Mouse (Mus musculus): ENCODE results near the gene Acsl5.

GRCm38 (mm10) chr19:55273340-55273739 lies 21.6 kb downstream of the Acsl5 start:
- TF ChIP-seq CTCF (IDR thresholded peaks at IDR 0.05) (no peak), EP300 (IDR thresholded peaks at IDR 0.05) (no peak)
